Mouse (Mus musculus) ZHBTc4 (cell line): ENCODE measurements at regions not wholly inside any gene's neighbourhood (a gene's known extent, or its start where the extent isn't known, plus 50 kb on each side); places are given as distances from the start of the nearest gene placed in this dataset.

Source experiments
- DNase-seq: peaks from one replicate; pipeline ENCODE4 v3.0.0-alpha.2; 2011; ENCODE audit warnings: low read depth, low spot score

GRCm38 (mm10) chr13:118193951-118194696 is 192.3 kb upstream of the B430218F22Rik start:
- DNase-seq, result no peak

- no peak for DNase-seq
Observed at GRCm38 (mm10) chr13:118208146-118208545, 178.3 kb upstream of the B430218F22Rik start.

- peak; percentile 61 for DNase-seq
Observed at GRCm38 (mm10) chr13:118227354-118227753, 159.1 kb upstream of the B430218F22Rik start.

GRCm38 (mm10) chr13:118237968-118238367 is 148.5 kb upstream of the B430218F22Rik start:
- no peak for DNase-seq

GRCm38 (mm10) chr13:118244680-118245079 is 141.8 kb upstream of the B430218F22Rik start:
- no peak for DNase-seq

- no peak for DNase-seq
Observed at GRCm38 (mm10) chr13:118245546-118245945, 140.9 kb upstream of the B430218F22Rik start.

- DNase-seq, result peak; percentile 56
Observed at GRCm38 (mm10) chr13:118259606-118260005, 126.8 kb upstream of the B430218F22Rik start.

GRCm38 (mm10) chr13:118262971-118263370 is 123.5 kb upstream of the B430218F22Rik start:
- peak; percentile 67 for DNase-seq

GRCm38 (mm10) chr13:118265763-118266520 is 120.5 kb upstream of the B430218F22Rik start:
- peak; percentile 95 for DNase-seq

GRCm38 (mm10) chr13:118272904-118273303 is 113.5 kb upstream of the B430218F22Rik start:
- no peak for DNase-seq

- no peak for DNase-seq
Observed at GRCm38 (mm10) chr13:118280956-118281355, 105.5 kb upstream of the B430218F22Rik start.

- no peak for DNase-seq
Observed at GRCm38 (mm10) chr13:118293728-118294127, 92.7 kb upstream of the B430218F22Rik start.

GRCm38 (mm10) chr13:118310080-118310479 is 76.3 kb upstream of the B430218F22Rik start:
- no peak for DNase-seq

GRCm38 (mm10) chr13:118313676-118314075 is 72.8 kb upstream of the B430218F22Rik start:
- no peak for DNase-seq
